Mouse (Mus musculus) G1E-ER4 (cell line): ENCODE results near the gene Loxl1. TPM values are rescaled to one million over a fixed set of nuclear protein-coding genes. Genes with fewer than 3 reads are reported as not detected.

Source experiments
- GATA1 ChIP-seq: IDR thresholded peaks from one replicate; pipeline ENCODE4 v1.8.0; 2012; ENCODE audit warnings: low read length, inconsistent platforms
- polyA plus RNA-seq: library from polyadenylated mRNA; stranded (reverse); fragments of >175 nt; gene quantifications from 2 replicates; pipeline ENCODE4 v1.2.3, GENCODE M21; 2012

The Loxl1 gene
- polyA plus RNA-seq, 1 experiment: not detected

DNA sequence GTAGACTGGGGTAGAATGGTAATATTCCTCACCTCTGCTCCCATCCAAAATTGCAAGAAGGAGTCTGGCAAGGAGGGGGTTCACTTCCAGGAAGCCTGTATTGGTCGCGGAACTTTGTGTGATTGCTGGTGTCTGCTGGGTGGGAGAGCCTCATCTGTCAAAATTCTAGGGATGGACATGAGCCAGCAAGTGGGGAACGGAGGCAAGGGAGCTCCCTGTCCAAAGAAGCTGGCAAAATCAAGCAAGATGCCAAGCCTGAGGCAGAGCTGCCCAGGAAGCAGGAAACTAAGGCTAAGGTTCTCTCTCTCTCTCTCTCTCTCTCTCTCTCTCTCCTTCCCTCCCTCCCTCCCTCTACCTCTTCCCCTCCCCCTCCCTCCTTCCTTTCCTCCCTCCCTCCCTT, 4.4 kb upstream of the Loxl1 start:
- TF ChIP-seq GATA1: no peak

DNA sequence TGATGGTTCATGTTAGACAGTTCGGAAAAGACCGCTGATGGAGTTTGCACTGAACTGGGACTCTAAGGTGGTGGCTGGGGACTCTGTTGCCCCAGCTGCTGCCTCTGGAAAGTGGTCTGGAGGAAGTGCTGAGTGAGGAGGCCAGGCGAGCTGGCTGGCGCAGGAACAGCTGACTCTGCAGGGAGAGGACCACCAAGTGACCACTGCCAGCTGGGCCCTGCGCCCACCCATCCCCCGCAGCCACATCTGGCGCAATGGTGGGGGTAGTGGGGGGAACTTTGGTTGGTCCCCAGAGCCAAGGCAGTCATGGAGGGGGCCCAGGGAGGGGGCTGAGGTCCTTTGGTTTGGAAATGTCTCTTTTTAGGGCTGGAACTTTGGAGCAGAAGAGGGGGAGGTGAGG, 3.8 kb upstream of the Loxl1 start:
- no peak for TF ChIP-seq GATA1

DNA sequence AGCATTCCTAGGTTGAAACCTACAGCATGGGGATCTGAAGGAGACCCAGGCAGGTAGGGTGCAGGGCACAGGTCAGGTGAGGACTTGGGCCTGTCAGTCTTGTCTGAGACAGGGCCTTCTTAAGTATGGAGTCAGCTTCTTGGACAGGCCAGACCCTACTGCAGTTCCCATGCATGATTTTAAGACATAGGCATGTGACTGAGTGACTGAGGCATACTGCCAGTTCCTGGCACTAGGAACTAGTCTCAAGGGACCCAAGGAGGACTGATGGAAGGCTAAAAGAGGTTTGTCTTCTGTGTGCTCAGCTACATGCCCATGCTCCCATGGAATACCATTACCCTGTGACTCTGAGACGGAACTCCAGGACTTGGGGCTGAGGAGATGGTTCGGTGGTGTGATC, 2.9 kb upstream of the Loxl1 start:
- TF ChIP-seq GATA1: no peak

DNA sequence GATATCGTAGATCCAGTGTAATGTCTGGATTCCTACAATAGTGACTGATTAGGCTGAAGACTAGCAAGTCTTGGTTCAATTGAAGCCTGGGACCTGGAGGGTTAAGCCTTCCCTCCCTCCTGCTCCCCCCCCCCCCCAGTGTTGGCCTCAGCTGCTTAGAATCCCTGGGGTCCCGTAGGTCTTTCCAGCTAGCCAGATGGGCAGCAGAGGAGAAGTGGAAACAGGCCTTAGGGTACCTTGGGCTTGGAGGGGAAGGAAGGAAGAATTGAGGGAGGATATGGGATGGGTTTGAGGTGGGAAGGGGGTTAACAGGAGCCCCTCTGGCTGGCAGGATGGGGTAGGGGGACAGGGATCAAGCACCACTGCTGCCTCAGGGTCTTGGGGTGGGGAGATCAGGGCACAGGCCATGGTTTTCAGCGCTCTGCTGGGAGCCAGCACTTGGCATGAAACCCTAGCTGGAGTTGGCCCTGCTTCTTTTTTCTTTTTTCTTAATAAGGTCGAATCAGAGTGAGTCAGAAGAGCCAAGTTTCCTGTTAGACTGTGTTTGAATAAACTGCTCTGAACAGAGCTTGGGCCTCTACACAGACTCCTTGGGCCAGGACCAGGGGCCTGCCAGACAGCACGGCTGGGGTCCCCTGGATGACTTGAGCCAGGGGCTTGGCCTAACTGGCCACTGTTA, 1.8 kb upstream of the Loxl1 start:
- no peak for TF ChIP-seq GATA1

DNA sequence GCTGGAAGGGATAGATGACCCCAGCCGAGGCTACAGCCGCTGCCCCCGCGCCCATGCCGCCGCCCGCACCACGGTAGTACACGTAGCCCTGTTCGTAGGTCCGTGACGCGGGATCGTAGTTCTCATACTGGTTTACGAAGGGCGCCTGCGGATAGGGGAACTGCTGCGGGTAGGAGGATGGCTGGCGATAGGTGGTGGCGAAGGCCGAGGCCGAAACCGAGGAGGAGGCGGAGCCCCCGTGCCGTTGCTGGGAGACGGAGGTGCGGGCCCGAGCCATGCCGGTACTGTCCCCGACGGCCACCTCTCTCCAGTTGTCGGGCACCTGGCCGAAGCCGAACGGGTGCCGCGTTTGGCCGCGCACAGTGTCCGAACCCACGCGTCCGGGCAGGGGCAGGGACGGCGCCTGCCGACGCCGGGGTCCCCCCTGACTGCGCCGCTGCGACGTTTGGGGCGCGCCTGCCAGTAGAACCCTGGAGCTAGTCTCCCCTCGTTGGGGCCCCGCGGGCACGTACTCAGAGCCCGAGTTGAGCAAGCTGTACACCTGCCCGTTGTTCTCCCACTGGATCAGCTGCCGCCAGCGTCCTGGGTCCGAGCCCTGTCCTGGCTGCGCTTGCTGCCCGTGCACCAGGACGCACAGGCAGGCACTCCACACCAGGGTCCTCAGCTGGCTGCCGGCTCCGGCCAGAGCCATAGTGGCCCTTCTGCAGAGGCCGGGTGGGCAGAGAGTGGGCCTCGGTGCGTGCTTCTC, 616 bp downstream of the Loxl1 start:
- TF ChIP-seq GATA1: no peak

DNA sequence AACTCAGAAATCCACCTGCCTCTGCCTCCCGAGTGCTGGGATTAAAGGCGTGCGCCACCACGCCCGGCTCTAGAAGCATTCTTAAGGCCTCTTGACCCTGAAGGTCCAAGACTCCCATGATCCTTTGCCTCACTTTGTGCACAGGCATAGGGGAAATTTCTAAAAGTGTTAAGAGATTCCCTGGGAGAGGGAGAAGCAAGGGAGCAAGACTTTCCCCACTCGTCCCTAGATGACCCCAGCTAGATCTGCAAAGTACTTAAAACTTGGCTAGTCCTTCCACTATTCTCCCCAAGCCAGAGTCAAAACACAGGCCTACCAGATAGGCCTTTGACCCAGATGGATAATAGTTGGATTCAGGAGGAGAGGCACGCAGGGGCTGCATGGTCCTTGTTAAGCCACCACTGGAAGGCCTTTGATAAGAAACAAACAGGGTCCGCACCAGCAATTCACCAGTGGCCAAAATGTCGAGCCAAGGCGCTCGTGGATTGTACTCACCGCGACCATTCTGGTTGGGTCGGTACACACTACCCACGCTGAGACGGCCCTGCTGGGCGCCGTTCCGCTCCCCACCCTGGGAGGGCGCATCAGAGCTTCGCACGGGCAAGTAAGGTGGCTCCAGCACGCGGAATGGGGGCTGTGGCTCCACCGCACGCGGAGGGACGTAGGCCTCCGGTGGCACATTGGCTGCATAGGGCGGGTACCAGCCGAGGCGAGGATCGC, 1.6 kb downstream of the Loxl1 start:
- TF ChIP-seq GATA1: no peak

DNA sequence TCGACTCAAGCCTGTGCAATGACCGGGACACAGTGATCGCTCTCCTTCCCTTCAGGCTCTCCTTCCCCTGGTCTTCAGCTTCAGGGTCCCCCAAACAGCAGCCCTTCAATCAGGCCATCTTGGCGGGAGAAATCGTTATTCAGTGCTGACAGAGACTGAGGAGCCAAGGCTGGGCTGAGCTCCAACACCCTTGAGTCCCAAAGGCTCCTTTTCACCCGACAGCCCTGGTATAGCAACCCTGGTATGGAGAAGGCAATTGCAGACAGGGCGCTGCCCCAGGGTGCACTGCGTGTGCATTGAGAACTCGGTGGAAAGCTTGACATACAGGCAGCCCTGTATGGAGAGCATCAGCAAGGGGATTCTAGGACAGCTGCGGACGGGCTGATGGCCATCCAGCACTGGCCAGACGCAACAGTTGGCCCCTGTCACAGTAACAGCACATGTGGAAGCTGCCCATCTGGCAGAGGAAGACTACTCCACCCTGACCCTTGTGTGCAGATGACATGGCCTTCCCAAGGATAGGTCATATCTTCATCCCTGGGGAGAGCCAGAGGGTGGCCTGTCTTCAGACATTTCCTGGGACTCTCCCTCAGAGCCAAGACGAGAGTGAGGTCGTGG, 2.8 kb downstream of the Loxl1 start:
- no peak for TF ChIP-seq GATA1

DNA sequence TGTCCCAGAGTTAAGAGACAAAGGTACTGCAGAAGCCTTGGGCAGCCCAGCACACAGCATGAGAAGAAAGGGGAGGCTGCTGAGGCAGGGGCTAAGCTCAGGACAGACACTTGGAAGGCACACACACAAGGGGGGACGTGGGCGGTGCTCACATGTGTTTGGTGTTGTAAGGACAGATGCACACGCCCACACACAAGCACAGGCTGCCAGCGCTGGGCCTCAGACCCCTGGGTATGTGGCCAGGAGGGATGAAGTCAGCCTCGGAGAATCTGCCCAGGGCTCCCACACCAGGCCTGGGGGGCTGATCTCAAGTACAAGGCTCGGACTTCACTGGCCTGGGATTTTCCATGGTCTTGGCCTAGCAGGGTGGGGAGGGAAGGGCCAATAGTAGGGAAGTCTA, 4.6 kb downstream of the Loxl1 start:
- no peak for TF ChIP-seq GATA1

DNA sequence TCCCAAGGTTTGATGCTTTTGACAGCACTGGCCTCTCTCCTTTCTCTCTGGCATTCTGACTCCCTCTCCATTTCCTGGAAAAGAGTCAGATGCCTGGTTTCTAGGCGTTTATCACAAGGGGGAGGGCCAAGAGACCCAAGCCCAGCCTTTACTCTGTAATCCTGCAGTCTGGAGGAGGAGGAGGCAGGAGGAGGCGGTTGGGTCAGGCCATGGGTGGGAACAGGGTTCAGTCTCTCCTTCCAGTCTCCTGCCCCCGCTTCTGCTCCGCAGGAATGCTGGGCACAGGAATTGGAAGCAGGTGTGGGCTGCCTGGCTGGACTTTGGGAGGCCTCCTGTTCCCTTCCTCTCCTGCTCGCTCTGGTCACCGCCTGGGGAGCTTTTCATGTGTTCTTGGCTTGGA, 7.3 kb downstream of the Loxl1 start:
- TF ChIP-seq GATA1: no peak

DNA sequence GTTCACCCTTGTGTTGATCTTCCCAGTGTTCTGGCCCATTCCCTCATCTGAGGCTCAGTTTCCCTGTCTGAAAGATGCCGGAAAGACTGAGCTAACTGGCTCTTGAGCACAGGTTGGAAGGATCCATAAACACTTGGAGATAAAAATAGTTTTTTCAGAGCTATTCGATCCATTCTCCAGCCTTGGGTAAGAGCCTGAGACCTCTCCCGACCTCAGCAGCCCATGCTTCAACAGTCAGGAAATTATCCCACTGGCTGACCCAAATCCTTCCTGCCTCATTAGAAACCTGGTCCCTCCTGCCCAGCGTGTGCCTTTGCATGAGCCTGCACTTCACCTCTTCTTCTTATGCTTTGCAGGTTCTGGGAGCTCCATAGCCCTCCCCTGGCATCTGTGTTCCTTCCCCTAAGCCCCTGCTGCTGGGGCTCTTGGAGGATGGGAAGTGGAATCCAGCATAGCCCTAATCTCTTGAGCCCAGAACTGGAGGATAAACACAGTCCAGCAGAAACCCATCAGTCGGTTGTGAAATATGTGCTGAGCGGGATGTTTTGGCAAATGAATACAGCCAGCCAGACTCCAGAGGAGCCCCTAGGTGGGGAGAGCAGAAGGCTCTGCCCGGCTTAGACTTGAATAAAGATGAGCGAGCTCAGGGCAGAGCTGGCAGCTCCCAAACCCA, 9.3 kb downstream of the Loxl1 start:
- no peak for TF ChIP-seq GATA1

DNA sequence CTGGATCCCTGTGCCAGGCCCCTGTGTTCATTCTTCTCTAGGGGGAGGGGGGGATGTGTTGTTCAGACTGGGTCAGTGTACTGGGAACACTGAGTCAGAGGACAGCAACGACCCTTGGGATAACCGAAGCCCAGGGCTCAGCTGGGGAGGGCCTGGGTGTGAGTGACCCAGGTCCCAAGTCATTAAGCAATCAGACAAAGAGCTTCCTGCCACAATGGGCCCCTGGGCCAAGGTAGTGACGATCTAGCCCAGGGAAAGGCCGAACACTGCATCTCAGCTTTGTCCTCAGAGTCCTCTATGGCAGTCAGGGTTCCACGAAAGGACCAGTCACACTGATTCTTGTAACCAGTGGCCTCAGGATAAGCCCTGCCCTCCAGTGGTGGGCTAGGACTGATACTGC, 9.9 kb downstream of the Loxl1 start:
- TF ChIP-seq GATA1: no peak

DNA sequence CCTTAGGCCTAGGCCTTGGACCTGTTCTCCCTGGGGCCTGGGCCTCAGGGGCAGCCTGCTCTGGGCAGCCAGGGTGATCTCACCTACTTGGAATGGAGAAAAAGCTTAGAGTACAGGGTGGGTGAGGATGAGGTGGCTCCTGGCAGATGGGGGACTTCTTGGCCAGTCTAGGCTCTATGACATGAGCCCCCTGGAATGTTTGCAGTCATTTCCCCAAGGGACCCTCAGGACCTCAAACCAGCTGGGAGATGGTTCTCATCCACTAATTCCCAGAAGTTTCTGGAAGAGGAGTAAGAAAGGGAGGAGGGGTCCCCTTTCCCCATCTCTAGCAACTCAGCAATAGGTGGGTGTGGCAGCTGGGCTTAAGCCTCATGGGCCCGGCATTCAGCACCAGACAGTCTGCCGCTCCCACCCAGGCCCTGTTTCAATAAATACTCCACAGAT, 13.6 kb downstream of the Loxl1 start:
- no peak for TF ChIP-seq GATA1

DNA sequence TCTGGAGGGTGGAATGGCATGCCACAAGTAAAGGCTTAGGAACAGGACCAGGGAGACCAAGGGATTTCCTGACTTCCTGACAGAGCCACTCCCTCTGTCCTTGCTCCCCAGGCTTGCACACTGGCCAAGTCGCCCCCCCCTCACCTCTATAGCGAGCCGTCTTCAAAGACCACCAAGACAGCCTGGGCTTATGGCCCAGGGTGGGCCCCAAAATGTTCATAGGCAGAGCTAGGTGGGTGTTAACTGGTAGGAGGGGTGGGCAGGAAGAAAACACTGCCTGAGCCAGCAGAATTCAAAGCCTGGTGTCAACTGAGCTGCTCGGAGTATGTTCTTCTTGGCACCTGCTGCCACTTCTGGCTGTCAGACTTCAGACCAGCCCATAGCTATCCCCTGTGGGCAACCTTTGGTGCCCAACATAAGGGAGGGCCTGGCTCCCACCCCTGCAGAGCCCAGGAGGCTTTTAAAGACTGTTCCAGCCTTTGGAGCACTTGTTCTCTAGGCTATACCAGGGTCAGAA, 15.0 kb downstream of the Loxl1 start:
- TF ChIP-seq GATA1: no peak

DNA sequence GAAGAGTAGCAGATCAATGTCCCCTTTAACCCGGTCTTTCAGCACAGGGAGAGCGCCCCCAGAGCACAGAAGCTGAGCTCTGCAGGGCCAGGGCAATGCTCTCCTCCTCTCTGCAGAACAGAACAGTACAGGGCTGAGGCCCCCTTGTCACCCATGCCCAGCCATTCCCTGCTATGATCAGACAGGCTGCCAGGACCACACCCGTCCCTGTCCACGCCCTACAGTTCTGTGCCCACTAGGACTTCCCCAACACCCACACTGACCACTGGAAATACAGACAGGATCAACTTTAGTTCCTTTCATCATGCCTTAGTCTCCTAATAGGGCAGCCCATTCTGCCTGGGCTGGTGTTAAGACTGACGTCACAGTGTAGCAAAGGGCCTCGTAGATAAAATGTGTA, 15.9 kb downstream of the Loxl1 start:
- no peak for TF ChIP-seq GATA1

DNA sequence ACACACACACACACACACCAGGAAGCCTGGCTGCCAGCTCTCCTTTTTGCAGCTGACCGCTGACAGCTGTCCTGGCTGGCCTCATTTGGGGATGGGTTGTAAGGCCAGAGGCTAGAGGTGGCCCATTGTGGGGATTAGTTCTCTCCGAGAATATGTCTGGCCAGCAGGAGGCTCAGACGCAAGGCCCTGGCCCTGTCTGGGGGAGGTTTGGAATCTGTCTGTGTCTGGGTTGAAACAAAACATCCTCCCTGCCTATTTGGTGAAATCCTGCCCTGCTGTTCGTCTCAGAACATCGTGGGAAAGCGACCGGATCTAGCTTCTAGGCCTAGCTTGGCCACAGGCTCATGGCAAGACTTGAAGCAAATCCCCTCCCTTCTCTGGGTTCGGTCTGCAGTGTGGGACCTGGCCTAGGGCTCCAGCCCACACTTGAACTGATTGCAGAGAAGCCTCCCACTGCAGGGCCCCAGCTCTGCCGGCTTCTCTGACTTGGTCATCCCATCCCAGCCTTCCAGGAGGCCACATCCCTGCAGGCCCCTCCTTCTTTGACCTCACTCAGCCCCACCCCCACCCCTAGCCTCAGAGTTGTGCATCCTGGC, 17.1 kb downstream of the Loxl1 start:
- TF ChIP-seq GATA1: no peak

DNA sequence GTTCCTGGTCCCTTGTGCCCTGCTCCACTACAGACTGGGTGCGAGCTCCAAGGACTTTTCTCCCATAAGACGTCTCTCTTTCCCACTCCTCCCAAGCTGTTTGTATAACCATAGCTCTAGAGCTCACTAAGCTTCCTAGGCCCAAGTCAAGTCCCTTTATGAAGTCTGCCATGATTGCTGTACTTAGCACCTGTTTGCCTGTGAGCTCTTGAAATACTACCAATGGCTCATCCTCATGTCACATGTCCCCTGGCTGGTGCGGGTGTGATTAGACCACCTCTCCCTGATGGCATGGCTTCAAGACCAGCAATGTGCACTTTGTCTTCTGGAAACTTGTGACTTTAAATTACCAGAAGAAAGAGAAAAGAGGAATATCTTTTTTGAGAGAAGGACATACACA, 17.6 kb downstream of the Loxl1 start:
- no peak for TF ChIP-seq GATA1
